Mouse (Mus musculus) neural tube, embryonic 11.5 days (tissue): Measurements from ENCODE around the gene Fnbp1. TPM values are rescaled to one million over a fixed set of nuclear protein-coding genes. Genes with fewer than 3 reads are reported as not detected.

Source experiments
- ATAC-seq: fragments of 200-750 bp; cut with Nextera tagmentation; 2 replicates; pipeline ENCODE4 v1.8.0; 2017; ENCODE audit warnings: moderate number of reproducible peaks, mild to moderate bottlenecking, moderate TSS enrichment, moderate library complexity; ENCODE audit not compliant: insufficient read depth, low FRiP score, low TSS enrichment
- DNase-seq: peaks from one replicate; pipeline ENCODE4 v3.0.0-alpha.2; 2015; ENCODE audit warnings: low spot score
- H3K27ac ChIP-seq: fragments of 300-500 bp; sonication (generic); 2 replicates; pipeline ENCODE4 v1.5.1; 2014; ENCODE audit warnings: low read depth, mild to moderate bottlenecking, low read length
- H3K27me3 ChIP-seq: fragments of 300-500 bp; sonication (generic); 2 replicates; pipeline ENCODE4 v1.6.1; 2014; ENCODE audit warnings: mild to moderate bottlenecking, low read length, mixed read lengths; ENCODE audit not compliant: control insufficient read depth, insufficient read depth
- H3K36me3 ChIP-seq: fragments of 300-500 bp; sonication (generic); 2 replicates; pipeline ENCODE4 v1.6.1; 2014; ENCODE audit warnings: mild to moderate bottlenecking, low read length, moderate library complexity, mixed read lengths; ENCODE audit not compliant: control insufficient read depth, insufficient read depth
- H3K4me1 ChIP-seq: fragments of 300-500 bp; sonication (generic); 2 replicates; pipeline ENCODE4 v1.6.1; 2014; ENCODE audit warnings: low read length, mixed read lengths; ENCODE audit not compliant: control insufficient read depth, insufficient read depth
- H3K4me2 ChIP-seq: fragments of 300-500 bp; sonication (generic); 2 replicates; pipeline ENCODE4 v1.6.1; 2014; ENCODE audit warnings: low read depth, mild to moderate bottlenecking, moderate library complexity
- H3K4me3 ChIP-seq: fragments of 300-500 bp; sonication (generic); 2 replicates; pipeline ENCODE4 v1.5.1; 2014; ENCODE audit warnings: low read depth, low read length
- H3K9ac ChIP-seq: fragments of 300-500 bp; sonication (generic); 2 replicates; pipeline ENCODE4 v1.6.1; 2014; ENCODE audit warnings: mild to moderate bottlenecking, low read length
- H3K9me3 ChIP-seq: fragments of 300-500 bp; sonication (generic); 2 replicates; pipeline ENCODE4 v1.6.1; 2016; ENCODE audit warnings: low read length; ENCODE audit not compliant: control insufficient read depth
- WGBS: fragments of 180-500 bp; shearing (Covaris S2); extraction: QIAGEN DNeasy Blood & Tissue Kit; methylation state at CpG from one replicate; pipeline ENCODE4 v1.1.7; 2014; 5-methylcytosine and 5-hydroxymethylcytosine counted together
- polyA plus RNA-seq: library from polyadenylated mRNA; unstranded; fragments of >200 nt; fragmentation: Nextera tagmentation; extraction: Ambion mirVana; gene quantifications from 2 replicates; pipeline ENCODE4 v1.2.1, GENCODE M21; 2014

Gene Fnbp1
- polyA plus RNA-seq, 1 experiment from 2014 or later = 17.6 TPM

DNA sequence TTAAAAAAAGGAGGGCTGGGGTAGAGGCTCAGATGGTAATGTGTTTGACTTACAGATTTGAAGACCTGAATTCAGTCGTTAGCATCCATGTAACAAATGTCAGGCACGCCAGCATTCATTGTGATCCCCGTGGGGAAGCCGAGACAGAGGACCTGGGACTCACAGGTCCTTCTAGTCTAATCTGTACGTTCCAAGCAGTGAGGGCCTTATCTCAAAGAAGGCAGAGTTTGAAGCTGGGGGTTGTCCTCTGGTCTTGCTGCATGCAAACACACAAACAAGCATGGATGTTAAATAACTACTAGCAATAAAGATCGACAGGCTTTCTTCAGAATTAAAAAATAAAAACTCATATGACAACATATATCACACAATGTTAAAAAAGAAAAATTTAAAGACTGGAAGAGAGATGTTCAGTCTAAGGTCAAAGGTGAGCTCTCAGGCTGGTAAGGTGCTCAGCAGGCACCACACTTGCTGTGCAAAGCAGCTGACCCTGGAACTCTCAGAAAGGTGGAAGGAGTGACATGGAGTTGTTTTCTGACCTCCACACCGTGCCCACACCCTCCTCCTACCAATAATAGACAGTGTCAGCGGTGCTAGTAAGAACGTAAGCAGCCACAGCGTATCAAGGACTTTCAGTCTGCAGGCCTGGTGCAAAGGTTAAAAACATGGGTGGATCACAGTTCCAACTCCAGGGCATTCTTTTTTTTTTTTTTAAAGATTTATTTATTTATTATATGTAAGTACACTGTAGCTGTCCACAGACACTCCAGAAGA, 18.5 kb upstream of the Fnbp1 start:
- Histone ChIP-seq H3K4me1 (peaks cover 2% of the 10 kb centered on the region; the same call in 1 of the 2 replicates), H3K27ac (no peak overlapping the region), H3K36me3 (no peaks in the 10 kb centered on the region; the same call in 1 of the 2 replicates), H3K4me2 (no peak overlapping the region), H3K9ac (no peak overlapping the region), H3K4me3 (no peak overlapping the region), H3K27me3 (no peaks in the 10 kb centered on the region), H3K9me3 (no peaks in the 10 kb centered on the region)
- DNase-seq (no peak), ATAC-seq (no peak)
- 90% methylated on average over 10 of the region's 10 CpGs for WGBS

- 91% methylated on average over 3 of the region's 3 CpGs for WGBS
- DNase-seq = no peak
- Histone ChIP-seq H3K4me1 (peaks cover 4% of the 10 kb centered on the region), H3K36me3 (no peaks in the 10 kb centered on the region), H3K27ac (no peak overlapping the region), H3K4me3 (no peak overlapping the region), H3K9me3 (no peaks in the 10 kb centered on the region), H3K9ac (no peak overlapping the region), H3K4me2 (no peak overlapping the region), H3K27me3 (no peaks in the 10 kb centered on the region)
- no peak for ATAC-seq
These were observed 15.0 kb upstream of the Fnbp1 start for GRCm38 (mm10) chr2:31156846-31157245.

DNA sequence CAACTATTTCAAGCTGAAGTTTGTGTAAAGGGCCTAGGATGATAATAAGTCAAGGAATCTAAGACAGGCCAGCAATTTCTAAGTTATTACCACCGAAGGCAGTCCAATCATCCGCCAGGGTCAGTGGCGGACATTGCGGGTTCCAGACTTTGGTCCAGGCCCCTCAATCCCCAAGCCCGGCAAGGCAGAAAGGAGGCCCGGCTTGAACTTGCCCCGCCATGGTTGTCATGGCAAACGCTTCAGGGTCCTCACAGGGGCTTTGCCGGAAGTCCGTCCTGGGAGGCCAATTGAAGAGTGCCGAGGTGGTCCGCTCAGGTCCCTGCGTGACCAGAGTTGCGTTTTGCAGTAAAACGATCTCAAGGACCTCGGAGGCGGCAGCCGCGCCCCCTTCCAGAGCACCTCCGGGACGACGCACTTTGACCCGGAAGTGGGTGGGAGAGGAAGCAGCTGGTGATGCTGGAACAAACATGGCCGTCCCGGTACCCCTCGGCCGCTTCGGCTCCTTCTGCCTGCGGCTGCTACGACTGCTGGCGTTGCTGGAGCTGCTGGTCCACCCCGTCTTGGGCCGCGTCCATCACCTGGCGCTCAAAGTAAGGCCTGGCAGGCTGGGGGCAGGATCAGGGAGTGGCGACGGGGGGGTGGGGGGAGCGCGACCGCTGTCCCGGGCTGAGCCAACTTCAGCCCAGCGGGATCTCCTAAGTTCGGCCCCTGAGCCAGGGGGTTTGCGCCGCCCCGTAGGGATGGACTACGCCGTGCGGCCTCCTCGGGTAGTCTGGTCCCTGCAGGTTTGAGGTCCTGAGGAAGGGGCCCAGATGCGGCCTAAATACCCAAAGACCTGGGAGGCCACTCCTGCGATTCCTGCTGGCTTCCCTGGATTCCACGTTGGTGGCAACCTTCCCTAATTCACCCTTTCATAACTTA, 10.3 kb upstream of the Fnbp1 start, which contains the start of gene Gpr107:
TSS of gene Gpr107 (plus strand) at position 425 of the 921 bp plus-strand sequence.
- H3K36me3 ChIP-seq = 0 out of 2 replicates have a peak, but pooled peaks cover 2% of the 10 kb centered on the region
- H3K9me3 ChIP-seq = no peaks in the 10 kb centered on the region
- H3K27ac ChIP-seq = peak within 1 kb of the TSS; percentile 60; the same call in 1 of the 2 replicates
- peaks cover 8% of the 10 kb centered on the region for H3K4me1 ChIP-seq
- peak; percentile 89 for DNase-seq
- H3K9ac ChIP-seq = peak within 1 kb of the TSS; percentile 88
- peak within 1 kb of the TSS; percentile 97 for H3K4me3 ChIP-seq
- peak within 1 kb of the TSS; percentile 76 for H3K4me2 ChIP-seq
- no peaks in the 10 kb centered on the region for H3K27me3 ChIP-seq
- under 1% methylated on average over 51 of the region's 53 CpGs for WGBS
- peak; percentile 61 for ATAC-seq

DNA sequence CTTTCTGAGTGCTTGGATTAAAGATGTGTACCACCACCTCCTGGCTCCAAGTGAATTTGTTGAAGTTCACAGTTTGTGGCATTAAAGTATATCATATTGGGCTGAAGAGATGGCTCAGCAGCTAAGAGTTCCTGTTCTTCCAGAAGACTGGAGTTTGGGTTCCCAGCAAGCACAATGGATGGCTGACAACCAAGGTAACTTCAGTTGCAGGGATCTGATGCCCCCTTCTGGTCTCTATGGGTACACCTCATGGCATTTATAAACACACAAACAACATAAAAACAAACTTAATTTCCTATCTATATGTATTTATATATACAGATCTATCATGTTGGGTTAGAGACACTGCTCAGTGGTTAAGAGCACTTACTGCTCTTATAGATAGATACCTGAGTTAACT, 9.0 kb upstream of the Fnbp1 start:
- ATAC-seq (no peak), DNase-seq (no peak)
- Histone ChIP-seq H3K4me2 (no peak overlapping the region), H3K4me1 (peaks cover 8% of the 10 kb centered on the region), H3K36me3 (peaks cover 2% of the 10 kb centered on the region; the same call in 1 of the 2 replicates), H3K9ac (no peak overlapping the region), H3K27me3 (no peaks in the 10 kb centered on the region), H3K27ac (no peak overlapping the region), H3K4me3 (no peak overlapping the region), H3K9me3 (no peaks in the 10 kb centered on the region)

GRCm38 (mm10) chr2:31147054-31147453, 5.2 kb upstream of the Fnbp1 start:
- no peak for DNase-seq
- H3K4me1 ChIP-seq = 0 out of 2 replicates have a peak, but pooled peaks cover 8% of the 10 kb centered on the region
- H3K4me2 ChIP-seq = no peak overlapping the region
- 0 out of 2 replicates have a peak, but pooled peaks cover 2% of the 10 kb centered on the region for H3K27me3 ChIP-seq
- H3K9me3 ChIP-seq = no peaks in the 10 kb centered on the region
- WGBS = 88% methylated on average over 7 of the region's 7 CpGs
- no peak for ATAC-seq
- no peak overlapping the region for H3K9ac ChIP-seq
- peaks cover 2% of the 10 kb centered on the region; the same call in 1 of the 2 replicates for H3K36me3 ChIP-seq
- H3K27ac ChIP-seq = no peak overlapping the region
- no peak overlapping the region for H3K4me3 ChIP-seq

DNA sequence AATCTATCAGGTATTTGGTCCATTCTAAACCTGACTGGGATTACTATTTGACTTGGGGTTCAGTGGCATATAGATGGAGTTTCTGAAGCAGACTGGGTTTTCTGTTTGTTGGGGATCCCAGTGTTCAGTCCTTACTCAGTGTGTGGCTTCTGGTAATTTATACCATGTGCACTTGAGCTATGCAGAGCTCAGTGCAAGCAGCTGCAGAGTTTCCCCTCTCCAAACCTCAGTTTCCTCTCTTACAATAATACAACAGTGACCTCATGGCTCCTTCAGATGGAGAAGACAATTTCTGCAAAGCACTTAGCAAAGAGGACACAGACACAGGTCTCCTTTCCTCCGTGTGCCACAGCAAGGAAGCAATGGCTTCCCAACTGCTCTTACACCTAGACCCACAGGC, 3.1 kb upstream of the Fnbp1 start:
- 88% methylated on average over 1 of the region's 1 CpGs for WGBS
- H3K9ac ChIP-seq = no peak overlapping the region
- H3K36me3 ChIP-seq = peaks cover 2% of the 10 kb centered on the region; the same call in 1 of the 2 replicates
- no peak overlapping the region for H3K4me2 ChIP-seq
- DNase-seq (no peak), ATAC-seq (no peak)
- H3K27me3 ChIP-seq = 0 out of 2 replicates have a peak, but pooled peaks cover 2% of the 10 kb centered on the region
- peaks cover 10% of the 10 kb centered on the region; the same call in 1 of the 2 replicates for H3K4me1 ChIP-seq
- H3K9me3 ChIP-seq = no peaks in the 10 kb centered on the region
- H3K4me3 ChIP-seq = no peak overlapping the region
- H3K27ac ChIP-seq = no peak overlapping the region

DNA sequence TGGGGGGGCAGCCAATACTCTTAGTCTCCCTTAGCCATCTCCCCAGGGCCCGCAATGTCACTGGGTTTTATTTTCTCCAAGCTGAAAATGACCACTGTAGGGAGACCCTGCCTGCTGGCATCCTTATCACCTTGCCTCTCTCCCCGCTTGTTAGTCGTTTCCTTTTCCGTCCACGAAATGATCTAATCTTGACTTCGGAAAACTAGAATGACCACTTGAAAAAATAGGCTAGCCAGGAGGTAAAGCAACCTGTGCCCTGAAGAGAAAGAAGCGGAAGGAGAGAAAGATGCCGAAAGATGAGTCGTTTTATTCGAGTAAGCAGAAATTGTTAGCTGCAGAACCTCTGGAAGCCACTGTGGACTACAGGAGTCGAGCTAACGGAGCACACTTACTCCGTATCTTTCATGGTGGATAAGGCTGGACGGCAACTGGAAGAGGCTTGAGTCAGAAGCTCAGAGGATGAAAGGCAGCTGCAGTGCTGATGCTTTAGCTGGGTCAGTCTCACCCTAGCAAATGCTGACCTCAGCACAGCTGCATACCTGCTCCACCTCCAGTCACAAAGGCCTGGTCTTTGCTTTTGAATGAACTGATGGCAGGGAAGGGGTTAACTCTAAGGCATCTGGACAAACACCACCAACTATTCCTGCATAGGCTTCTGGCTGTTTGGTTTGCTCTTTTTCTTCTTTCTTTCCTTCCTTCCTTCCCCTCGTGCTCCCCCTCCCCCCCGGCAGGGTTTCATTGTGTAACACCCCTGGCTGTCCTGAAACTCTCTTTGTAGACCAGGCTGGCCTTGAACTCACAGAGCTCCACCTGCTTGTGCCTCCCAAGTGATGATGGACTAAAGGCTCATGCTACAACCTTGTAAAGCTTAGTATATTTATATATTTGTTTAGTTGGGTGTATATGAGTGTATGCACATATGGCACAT, 2.2 kb upstream of the Fnbp1 start:
- ATAC-seq (no peak), DNase-seq (no peak)
- Histone ChIP-seq H3K36me3 (peaks cover 2% of the 10 kb centered on the region; the same call in 1 of the 2 replicates), H3K9me3 (no peaks in the 10 kb centered on the region), H3K4me3 (no peak overlapping the region), H3K4me2 (no peak overlapping the region), H3K4me1 (peaks cover 10% of the 10 kb centered on the region; the same call in 1 of the 2 replicates), H3K27me3 (0 out of 2 replicates have a peak, but pooled peaks cover 2% of the 10 kb centered on the region), H3K9ac (no peak overlapping the region), H3K27ac (no peak overlapping the region)
- 80% methylated on average over 16 of the region's 16 CpGs for WGBS

GRCm38 (mm10) chr2:31143326-31143725, 1.5 kb upstream of the Fnbp1 start:
- Histone ChIP-seq H3K4me1 (peaks cover 10% of the 10 kb centered on the region; the same call in 1 of the 2 replicates), H3K4me2 (no peak overlapping the region), H3K27ac (no peak overlapping the region), H3K27me3 (0 out of 2 replicates have a peak, but pooled peaks cover 2% of the 10 kb centered on the region), H3K36me3 (peaks cover 2% of the 10 kb centered on the region; the same call in 1 of the 2 replicates), H3K9me3 (no peaks in the 10 kb centered on the region), H3K4me3 (no peak overlapping the region), H3K9ac (no peak overlapping the region)
- WGBS = 79% methylated on average over 6 of the region's 6 CpGs
- DNase-seq = no peak
- ATAC-seq = no peak
